Mouse (Mus musculus) CH12F3 (cell line): ENCODE measurements around the gene F930015N05Rik.

Experiments used
- in situ Hi-C: fragments of 300-500 bp; cut with MboI; formaldehyde crosslinking; loops from 2 replicates; pipeline ENCODE4 v1.14.3; 2020; ENCODE audit warnings: low sequenced_read_pairs

Gene F930015N05Rik

DNA sequence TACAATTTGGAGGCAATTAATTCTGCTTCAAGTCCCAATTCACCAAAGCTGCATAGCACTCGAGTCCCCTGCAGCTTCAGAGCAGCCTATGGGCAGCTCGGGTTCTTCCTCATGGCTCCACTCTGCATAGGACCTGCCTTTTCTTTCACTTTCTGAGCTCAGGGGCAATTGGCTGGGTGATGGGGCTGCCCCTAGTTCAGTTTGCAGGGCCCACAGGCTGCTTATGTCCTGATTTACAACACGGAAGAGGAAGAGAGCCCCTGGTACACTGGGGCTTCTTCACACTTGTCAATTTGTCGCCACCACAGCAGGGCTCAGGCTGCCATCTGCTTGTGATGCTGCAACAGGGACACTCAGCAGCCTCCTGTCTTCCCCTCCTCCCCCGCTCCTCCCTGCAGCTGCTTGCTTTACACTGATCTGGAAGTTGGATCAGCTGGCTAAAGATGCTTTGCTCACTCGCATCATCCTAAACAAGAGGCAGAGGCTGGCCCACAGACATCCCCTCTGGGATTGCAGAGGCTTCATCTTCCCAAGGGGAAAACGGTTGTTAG lies 40.0 kb downstream of the F930015N05Rik start:
- in situ Hi-C loops, result no loop called here

DNA sequence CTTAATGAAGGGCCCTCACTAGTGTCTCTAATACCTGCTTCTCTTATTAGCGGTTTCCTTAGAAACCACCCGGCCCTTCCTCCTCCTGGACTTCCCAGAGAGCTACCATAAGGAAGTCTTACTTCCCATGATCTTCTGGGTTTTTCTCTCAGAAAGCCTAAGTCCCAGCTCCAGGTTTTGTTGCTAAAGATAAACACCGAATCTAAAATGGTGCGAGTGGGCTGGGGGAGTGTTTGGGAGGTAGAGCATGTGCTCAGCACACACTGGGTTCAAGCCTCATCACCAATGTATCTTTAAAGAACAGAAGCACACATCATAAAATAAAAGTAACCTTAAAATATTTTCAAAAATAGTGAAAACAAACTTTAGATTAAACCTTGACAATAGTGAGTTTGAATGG lies 50.1 kb downstream of the F930015N05Rik start:
- in situ Hi-C loops, result no loop called here
